Mouse (Mus musculus): Measurements from ENCODE around the gene Cbarp. TPM values are rescaled to one million over a fixed set of nuclear protein-coding genes. Genes with fewer than 3 reads are reported as not detected.
A peak's percentile ranks its signal among the peaks of the same experiment; 100 is the strongest.

Gene Cbarp
- polyA plus RNA-seq (2015; fragmentation: Nextera tagmentation; extraction: Ambion mirVana) = 4.7 and 6.4 TPM in 2 replicates

GRCm38 (mm10) chr10:80140666-80141035 lies at the start of gene Cbarp:
TSS of gene Cbarp (minus strand) at chr10:80140835.
- 74% methylated on average over 10 of the region's 10 CpGs for WGBS
- TF ChIP-seq CTCF (IDR thresholded peaks at IDR 0.05; ENCODE audit: low read depth) = no peak
- H3K36me3 ChIP-seq (ENCODE audit: insufficient read depth, low read length) = peaks cover 20% of the 10 kb centered on the region
- 0 out of 2 replicates have a peak within 1 kb of the TSS, but pooled peaks have one; percentile 40 for H3K9ac ChIP-seq (ENCODE audit: low read depth, low read length)
- H3K27ac ChIP-seq = peak within 1 kb of the TSS; percentile 85
- peak within 1 kb of the TSS; percentile 63 for H3K4me3 ChIP-seq (replicated peaks; ENCODE audit: low read depth, low read length)
- H3K9me3 ChIP-seq (replicated peaks; ENCODE audit: low read length) = no peaks in the 10 kb centered on the region
- peak within 1 kb of the TSS; percentile 80 for H3K4me2 ChIP-seq (ENCODE audit: low read length)
- no peak for ATAC-seq (replicated peaks; ENCODE audit: low FRiP score, low read depth)
- peaks cover 26% of the 10 kb centered on the region for H3K4me1 ChIP-seq (replicated peaks; ENCODE audit: insufficient read depth, low read length)
- H3K27me3 ChIP-seq (ENCODE audit: insufficient read depth, low read length) = no peaks in the 10 kb centered on the region
- no peak for DNase-seq (ENCODE audit: low spot score)

GRCm38 (mm10) chr10:80189999-80190398 lies 49.4 kb upstream of the Cbarp start:
- no peak for ATAC-seq (replicated peaks; ENCODE audit: low FRiP score, low read depth)
- no peak overlapping the region for H3K27ac ChIP-seq
- TF ChIP-seq CTCF (IDR thresholded peaks at IDR 0.05; ENCODE audit: low read depth) = no peak
- peak overlapping the region; percentile 72 for H3K4me2 ChIP-seq (ENCODE audit: low read length)
- no peaks in the 10 kb centered on the region for H3K9me3 ChIP-seq (replicated peaks; ENCODE audit: low read length)
- H3K9ac ChIP-seq (ENCODE audit: low read depth, low read length) = peak overlapping the region; percentile 50; the same call in 1 of the 2 replicates
- no peaks in the 10 kb centered on the region for H3K36me3 ChIP-seq (ENCODE audit: insufficient read depth, low read length)
- no peak for DNase-seq (ENCODE audit: low spot score)
- peak overlapping the region; percentile 39 for H3K4me3 ChIP-seq (replicated peaks; ENCODE audit: low read depth, low read length)
- H3K27me3 ChIP-seq (ENCODE audit: insufficient read depth, low read length) = peaks cover 13% of the 10 kb centered on the region
- H3K4me1 ChIP-seq (replicated peaks; ENCODE audit: insufficient read depth, low read length) = no peaks in the 10 kb centered on the region
- 6% methylated on average over 21 of the region's 21 CpGs for WGBS

GRCm38 (mm10) chr10:80188453-80189024 lies 47.9 kb upstream of the Cbarp start:
- H3K9ac ChIP-seq (ENCODE audit: low read depth, low read length) = no peak overlapping the region
- WGBS = 82% methylated on average over 15 of the region's 15 CpGs
- TF ChIP-seq CTCF (IDR thresholded peaks at IDR 0.05; ENCODE audit: low read depth) = no peak
- no peaks in the 10 kb centered on the region for H3K36me3 ChIP-seq (ENCODE audit: insufficient read depth, low read length)
- no peaks in the 10 kb centered on the region for H3K4me1 ChIP-seq (replicated peaks; ENCODE audit: insufficient read depth, low read length)
- no peaks in the 10 kb centered on the region for H3K9me3 ChIP-seq (replicated peaks; ENCODE audit: low read length)
- ATAC-seq (replicated peaks; ENCODE audit: low FRiP score, low read depth) (no peak), DNase-seq (ENCODE audit: low spot score) (no peak)
- H3K4me2 ChIP-seq (ENCODE audit: low read length) = no peak overlapping the region
- H3K4me3 ChIP-seq (replicated peaks; ENCODE audit: low read depth, low read length) = no peak overlapping the region
- no peak overlapping the region for H3K27ac ChIP-seq
- peaks cover 13% of the 10 kb centered on the region for H3K27me3 ChIP-seq (ENCODE audit: insufficient read depth, low read length)

GRCm38 (mm10) chr10:80187739-80188138 lies 47.1 kb upstream of the Cbarp start:
- WGBS = 94% methylated on average over 10 of the region's 10 CpGs
- H3K36me3 ChIP-seq (ENCODE audit: insufficient read depth, low read length) = no peaks in the 10 kb centered on the region
- DNase-seq (ENCODE audit: low spot score) (no peak), ATAC-seq (replicated peaks; ENCODE audit: low FRiP score, low read depth) (no peak)
- no peaks in the 10 kb centered on the region for H3K9me3 ChIP-seq (replicated peaks; ENCODE audit: low read length)
- TF ChIP-seq CTCF (IDR thresholded peaks at IDR 0.05; ENCODE audit: low read depth) = no peak
- H3K4me1 ChIP-seq (replicated peaks; ENCODE audit: insufficient read depth, low read length) = no peaks in the 10 kb centered on the region
- H3K27me3 ChIP-seq (ENCODE audit: insufficient read depth, low read length) = peaks cover 13% of the 10 kb centered on the region
- H3K4me2 ChIP-seq (ENCODE audit: low read length) = no peak overlapping the region
- no peak overlapping the region for H3K9ac ChIP-seq (ENCODE audit: low read depth, low read length)
- H3K27ac ChIP-seq = no peak overlapping the region
- H3K4me3 ChIP-seq (replicated peaks; ENCODE audit: low read depth, low read length) = no peak overlapping the region

- Histone ChIP-seq H3K4me2 (ENCODE audit: low read length) (no peak overlapping the region), H3K9ac (ENCODE audit: low read depth, low read length) (no peak overlapping the region), H3K27me3 (ENCODE audit: insufficient read depth, low read length) (peaks cover 13% of the 10 kb centered on the region), H3K36me3 (ENCODE audit: insufficient read depth, low read length) (no peaks in the 10 kb centered on the region), H3K4me3 (replicated peaks; ENCODE audit: low read depth, low read length) (no peak overlapping the region), H3K27ac (no peak overlapping the region), H3K4me1 (replicated peaks; ENCODE audit: insufficient read depth, low read length) (no peaks in the 10 kb centered on the region), H3K9me3 (replicated peaks; ENCODE audit: low read length) (no peaks in the 10 kb centered on the region)
- DNase-seq (ENCODE audit: low spot score) (no peak), ATAC-seq (replicated peaks; ENCODE audit: low FRiP score, low read depth) (no peak)
- TF ChIP-seq CTCF (IDR thresholded peaks at IDR 0.05; ENCODE audit: low read depth) = no peak
- WGBS = 45% methylated on average over 27 of the region's 27 CpGs
Observed at GRCm38 (mm10) chr10:80186649-80187048, 46.0 kb upstream of the Cbarp start.

- no peak for ATAC-seq (replicated peaks; ENCODE audit: low FRiP score, low read depth)
Observed at GRCm38 (mm10) chr10:80182547-80182946, 41.9 kb upstream of the Cbarp start.

More at GRCm38 (mm10) chr10:80182547-80182946, 41.9 kb upstream of the Cbarp start:
- no peak for DNase-seq (ENCODE audit: low spot score)
- WGBS = 86% methylated on average over 7 of the region's 7 CpGs
- no peaks in the 10 kb centered on the region for H3K27me3 ChIP-seq (ENCODE audit: insufficient read depth, low read length)
- 0 out of 2 replicates have a peak, but pooled peaks cover 3% of the 10 kb centered on the region for H3K4me1 ChIP-seq (replicated peaks; ENCODE audit: insufficient read depth, low read length)
- H3K4me2 ChIP-seq (ENCODE audit: low read length) = no peak overlapping the region
- no peak overlapping the region for H3K9ac ChIP-seq (ENCODE audit: low read depth, low read length)
- no peaks in the 10 kb centered on the region for H3K9me3 ChIP-seq (replicated peaks; ENCODE audit: low read length)
- H3K36me3 ChIP-seq (ENCODE audit: insufficient read depth, low read length) = no peaks in the 10 kb centered on the region
- no peak for TF ChIP-seq CTCF (IDR thresholded peaks at IDR 0.05; ENCODE audit: low read depth)
- H3K4me3 ChIP-seq (replicated peaks; ENCODE audit: low read depth, low read length) = no peak overlapping the region
- no peak overlapping the region for H3K27ac ChIP-seq
